Mouse (Mus musculus) retina, postnatal 7 days (tissue): ENCODE measurements at regions not wholly inside any gene's neighbourhood (a gene's known extent, or its start where the extent isn't known, plus 50 kb on each side); places are given as distances from the start of the nearest gene placed in this dataset.
A peak's percentile ranks its signal among the peaks of the same experiment; 100 is the strongest.

ENCODE experiments used
- DNase-seq: peaks from one replicate; pipeline ENCODE4 v3.0.0-alpha.2; 2012; ENCODE audit warnings: low read depth, low spot score

GRCm38 (mm10) chr4:98200701-98201100, 182.4 kb downstream of the Tm2d1 start:
- DNase-seq = no peak

GRCm38 (mm10) chr4:98190318-98190717, 192.8 kb downstream of the Tm2d1 start:
- DNase-seq = no peak

GRCm38 (mm10) chr4:98189894-98190293, 193.2 kb downstream of the Tm2d1 start:
- no peak for DNase-seq

DNA sequence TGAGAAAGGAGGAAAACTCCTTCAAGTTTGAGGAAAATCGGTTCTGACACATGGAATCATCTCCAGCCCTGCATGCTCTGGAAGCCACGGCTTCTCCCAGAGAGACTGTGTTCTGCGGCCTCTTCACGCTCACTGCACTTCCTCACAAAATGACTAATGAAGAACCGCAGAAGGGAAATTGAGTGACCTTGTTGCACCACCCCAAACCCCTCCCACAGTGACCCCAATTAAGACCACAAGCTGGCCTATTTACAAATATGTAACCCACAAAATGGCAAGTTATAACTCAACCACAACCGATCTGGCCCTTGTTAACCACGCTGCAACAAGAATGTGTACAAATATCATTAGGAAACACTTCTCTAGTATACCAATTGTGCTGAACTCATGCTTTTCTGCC, 194.2 kb downstream of the Tm2d1 start:
- peak; percentile 16 for DNase-seq

DNA sequence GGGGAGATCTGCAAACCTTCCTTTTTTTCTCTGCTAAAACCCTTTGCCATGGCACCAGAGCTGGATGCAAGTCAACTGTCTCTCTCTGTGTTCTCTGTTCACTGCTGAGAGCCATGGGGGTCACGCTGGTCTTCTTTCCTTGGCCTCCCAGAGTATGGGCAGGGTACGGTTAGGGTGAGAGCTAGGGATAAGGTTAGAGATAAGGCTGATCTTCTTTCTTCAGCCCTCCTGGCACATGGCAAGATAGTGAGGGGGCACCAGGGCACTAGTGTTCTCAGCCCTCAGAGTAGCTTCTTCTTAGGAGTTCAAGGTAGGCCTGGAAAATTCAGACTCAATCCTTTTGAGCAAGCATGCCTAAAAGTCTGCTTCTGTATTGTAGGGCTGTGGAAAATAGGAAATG, 196.1 kb downstream of the Tm2d1 start:
- no peak for DNase-seq

DNA sequence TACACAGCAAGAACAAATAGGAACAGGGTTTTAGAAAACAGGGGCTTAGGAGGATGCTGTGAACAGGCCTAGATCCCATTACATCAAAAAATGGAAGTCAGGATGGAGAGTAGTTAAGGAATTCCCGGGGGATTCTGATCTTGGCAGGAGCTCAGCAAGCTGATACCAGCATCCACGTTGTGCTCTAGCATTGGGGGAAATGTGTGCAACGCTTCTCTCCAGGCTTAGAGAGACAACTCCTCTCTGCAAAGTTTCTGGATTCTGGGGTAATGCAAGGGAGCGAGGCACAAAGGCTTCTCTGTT, 201.1 kb downstream of the Tm2d1 start:
- DNase-seq = no peak

DNA sequence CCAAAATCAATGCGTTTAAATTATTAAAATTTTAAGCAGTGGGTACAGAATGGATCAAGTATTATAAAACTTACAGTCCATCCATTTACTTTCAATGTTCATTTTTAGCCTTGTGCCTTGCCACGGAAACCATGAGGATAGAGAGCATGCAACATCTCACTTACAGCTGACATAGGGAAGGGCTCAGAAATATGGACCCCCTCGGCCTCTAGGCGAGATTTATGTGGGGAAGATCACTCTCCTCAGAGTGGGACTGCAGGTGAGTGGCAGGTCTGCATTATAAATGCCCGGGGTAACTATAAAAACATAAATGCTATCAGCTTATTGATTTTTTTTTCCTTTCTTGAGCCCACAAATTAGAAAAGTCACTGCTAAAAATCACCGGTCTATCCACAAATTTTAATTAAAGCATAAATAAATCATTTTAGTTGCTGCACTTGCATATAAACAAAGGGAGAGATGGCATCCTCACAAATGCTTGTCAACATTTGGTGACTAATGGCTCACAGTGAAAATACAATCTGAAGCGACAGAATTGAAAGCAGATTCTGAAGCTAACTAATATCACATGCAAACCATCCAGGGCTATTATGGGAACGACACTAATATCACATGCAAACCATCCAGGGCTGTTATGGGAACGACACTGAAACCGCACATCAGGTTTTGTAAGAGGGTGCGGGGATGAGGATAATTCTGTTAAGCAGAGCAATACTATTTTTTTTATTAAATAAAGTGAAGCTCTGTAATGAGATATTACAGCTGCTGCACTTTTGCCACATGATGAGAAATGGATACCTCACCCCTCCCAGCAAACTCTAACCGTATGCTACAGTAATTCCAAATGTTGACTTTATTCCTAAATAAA, 201.7 kb downstream of the Tm2d1 start:
- DNase-seq = no peak

GRCm38 (mm10) chr4:98180336-98180735, 202.8 kb downstream of the Tm2d1 start:
- DNase-seq = no peak
